Mouse (Mus musculus) C2C12 (cell line): ENCODE measurements at regions not wholly inside any gene's neighbourhood (a gene's known extent, or its start where the extent isn't known, plus 50 kb on each side); places are given as distances from the start of the nearest gene placed in this dataset.

Experiments
- CTCF ChIP-seq: IDR thresholded peaks from one replicate; pipeline ENCODE4 v1.5.1; 2011; ENCODE audit not compliant: control insufficient read depth, insufficient read depth, insufficient read length
- MYOG ChIP-seq: IDR thresholded peaks from one replicate; pipeline ENCODE4 v1.6.1; 2011; ENCODE audit not compliant: control insufficient read depth, insufficient read length; ENCODE audit errors: extremely low read depth
- USF1 ChIP-seq: IDR thresholded peaks from one replicate; pipeline ENCODE4 v1.6.1; 2011; ENCODE audit warnings: low read depth, mild to moderate bottlenecking, control low read depth, moderate library complexity

GRCm38 (mm10) chr7:111322901-111323300, 240.1 kb upstream of the Eif4g2 start:
- no peak for TF ChIP-seq CTCF
- no peak for TF ChIP-seq USF1
- no peak for TF ChIP-seq MYOG
